Mouse (Mus musculus) ovary, postnatal 10 days (tissue): ENCODE measurements around the gene Bmp3.
A peak's percentile ranks its signal among the peaks of the same experiment; 100 is the strongest.

ENCODE experiments used
- DNase-seq: peaks from one replicate; pipeline ENCODE4 v3.0.0; 2022; ENCODE audit warnings: low spot score

The Bmp3 gene

GRCm38 (mm10) chr5:98854264-98854626 lies at the start of gene Bmp3:
Gene Bmp3 (plus strand): TSS chr5:98854415.
- no peak for DNase-seq

DNA sequence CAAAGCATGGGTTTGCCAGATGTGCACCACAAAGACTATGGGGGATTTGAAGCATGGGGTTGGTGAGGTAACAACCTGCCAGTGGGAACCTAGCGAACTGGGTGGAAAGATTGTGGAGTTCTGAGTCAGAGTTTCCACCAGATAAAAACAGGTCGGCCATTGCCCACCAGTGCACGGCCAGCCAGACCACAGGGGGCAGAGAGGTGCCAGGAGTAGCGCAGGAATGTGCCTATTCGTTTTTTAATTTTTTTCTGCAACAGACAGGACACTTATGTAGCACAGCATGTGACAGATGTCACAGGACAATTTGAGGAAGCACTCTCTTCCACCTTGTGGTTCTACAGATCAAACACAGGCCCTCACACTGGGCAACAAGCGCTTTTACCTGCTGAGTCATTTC lies 49.5 kb upstream of the Bmp3 start:
- DNase-seq = no peak

DNA sequence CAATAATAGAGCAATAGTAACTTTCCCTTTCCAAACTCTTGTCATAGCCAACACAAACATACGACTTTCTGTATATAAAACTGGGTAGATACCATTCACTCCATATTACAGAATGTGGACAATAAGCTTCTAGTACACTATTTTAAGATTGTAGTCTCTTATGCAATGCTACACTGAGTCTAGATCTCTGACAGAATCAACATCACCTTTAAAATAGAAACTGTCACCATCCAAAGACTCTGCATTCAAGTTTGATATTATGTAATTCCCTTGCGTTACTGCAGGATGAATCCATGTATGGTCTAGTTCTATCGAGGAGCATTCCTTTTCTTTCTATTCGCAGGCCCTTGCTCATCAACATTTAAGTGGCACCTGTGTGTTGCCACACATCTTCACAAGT lies 47.7 kb upstream of the Bmp3 start:
- DNase-seq = no peak

GRCm38 (mm10) chr5:98807022-98807421 lies 47.2 kb upstream of the Bmp3 start:
- no peak for DNase-seq

DNA sequence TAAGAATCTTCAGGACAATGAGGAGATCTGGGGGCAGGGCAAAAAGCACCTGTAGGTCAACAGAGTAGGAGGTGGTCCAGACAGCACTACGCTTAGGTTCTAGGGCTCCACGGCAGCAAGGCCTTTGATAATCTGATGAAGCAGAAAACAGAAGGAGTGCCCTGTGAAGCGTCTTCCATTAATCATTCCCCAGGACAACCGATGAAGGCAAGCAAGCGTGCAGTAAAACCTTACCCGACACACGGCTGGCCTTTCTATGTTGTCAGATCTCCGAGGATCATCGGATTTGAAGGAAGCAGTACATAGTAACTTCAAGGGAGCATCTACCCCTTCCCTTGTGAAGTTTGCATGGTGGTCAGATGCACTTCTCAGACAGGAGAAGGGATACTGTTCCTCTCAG lies 46.3 kb upstream of the Bmp3 start:
- no peak for DNase-seq

DNA sequence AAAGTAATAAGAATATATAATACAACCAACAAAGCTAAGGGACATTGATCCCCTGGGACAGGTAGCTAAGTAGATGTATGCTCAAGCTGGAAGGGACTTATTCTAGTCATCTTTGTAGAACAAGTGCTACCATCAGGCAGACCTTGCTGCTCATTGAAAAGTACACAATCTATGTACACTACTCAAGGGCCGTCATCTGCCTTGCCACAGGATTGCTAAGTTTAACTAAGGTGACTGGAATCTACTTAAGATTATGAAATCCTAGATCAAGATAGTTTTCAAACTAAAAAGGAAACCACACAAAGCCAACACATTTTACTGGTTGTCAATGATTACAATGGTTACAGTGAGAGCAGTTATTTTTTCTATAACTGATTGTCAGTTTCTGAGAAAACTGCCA lies 41.8 kb upstream of the Bmp3 start:
- no peak for DNase-seq

DNA sequence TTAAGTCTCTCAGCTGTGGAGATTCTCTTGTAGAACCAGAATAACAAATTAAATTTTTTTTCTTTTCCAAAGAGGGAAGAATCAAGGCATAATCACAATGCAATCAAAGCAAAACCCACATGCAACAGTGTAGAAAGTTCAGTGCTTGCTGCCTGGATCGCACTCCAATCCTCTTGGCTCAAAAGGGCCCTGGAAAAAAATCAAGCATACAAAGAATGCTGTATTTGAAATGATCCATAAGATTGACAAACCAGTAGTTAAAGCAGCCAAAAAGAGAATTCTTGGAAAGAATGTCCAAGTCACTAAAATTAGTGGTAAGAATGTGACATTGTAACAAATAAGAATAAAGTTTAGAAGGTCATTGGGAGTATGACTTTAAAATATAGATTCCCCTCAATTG lies 38.9 kb upstream of the Bmp3 start:
- no peak for DNase-seq

- no peak for DNase-seq
Observed at GRCm38 (mm10) chr5:98833760-98834159, 20.5 kb upstream of the Bmp3 start.

DNA sequence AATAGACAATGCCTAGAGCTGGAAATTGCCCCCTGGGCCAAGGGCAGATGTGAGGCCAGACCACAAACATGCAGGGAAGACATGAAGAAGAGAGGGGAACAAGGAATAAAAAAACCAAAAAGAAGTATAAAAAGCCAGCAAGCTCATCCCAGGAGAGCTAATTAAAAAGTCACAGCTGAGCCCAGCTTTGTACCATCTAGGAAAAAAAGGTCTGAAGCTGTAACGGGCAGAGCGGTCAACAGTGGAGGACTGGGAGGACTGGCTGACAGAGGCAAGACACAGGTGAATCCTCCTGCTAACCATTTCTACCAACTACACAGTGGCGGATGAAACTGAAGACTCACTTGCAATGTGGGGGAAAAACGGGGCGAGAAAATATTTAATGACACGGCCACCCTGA lies 19.9 kb upstream of the Bmp3 start:
- no peak for DNase-seq

DNA sequence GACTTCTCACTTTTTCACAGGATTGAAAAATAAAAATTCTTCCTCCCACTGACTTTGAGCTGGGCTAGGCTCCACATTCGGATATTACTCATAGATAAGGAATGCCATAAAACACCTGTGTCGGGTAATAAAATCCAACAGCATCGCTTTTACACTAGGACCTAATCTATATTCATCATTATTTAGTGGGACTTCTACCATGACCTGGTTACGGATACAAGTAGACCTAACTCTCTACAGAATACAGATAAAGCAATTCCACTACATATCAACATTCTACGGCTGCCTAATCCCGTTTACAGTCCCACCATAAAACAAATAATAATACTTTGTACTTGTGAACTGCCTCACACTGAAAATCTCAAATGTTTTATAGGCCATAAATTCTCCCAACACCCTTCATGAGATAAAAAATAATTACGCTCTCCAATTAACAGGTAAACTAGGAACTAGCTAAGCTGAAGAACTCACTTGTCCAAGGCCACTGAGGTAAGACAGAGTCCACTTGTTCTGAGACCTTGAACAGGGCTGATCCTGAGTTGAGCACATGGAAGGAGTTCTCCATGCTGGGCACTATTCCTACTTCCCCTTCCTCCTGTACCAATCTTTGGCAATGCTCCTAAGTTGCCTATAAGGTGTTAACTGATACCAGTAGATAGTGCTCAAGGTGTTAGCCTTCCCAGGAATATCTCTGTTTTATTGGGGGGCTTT lies 11.5 kb upstream of the Bmp3 start:
- DNase-seq = no peak

DNA sequence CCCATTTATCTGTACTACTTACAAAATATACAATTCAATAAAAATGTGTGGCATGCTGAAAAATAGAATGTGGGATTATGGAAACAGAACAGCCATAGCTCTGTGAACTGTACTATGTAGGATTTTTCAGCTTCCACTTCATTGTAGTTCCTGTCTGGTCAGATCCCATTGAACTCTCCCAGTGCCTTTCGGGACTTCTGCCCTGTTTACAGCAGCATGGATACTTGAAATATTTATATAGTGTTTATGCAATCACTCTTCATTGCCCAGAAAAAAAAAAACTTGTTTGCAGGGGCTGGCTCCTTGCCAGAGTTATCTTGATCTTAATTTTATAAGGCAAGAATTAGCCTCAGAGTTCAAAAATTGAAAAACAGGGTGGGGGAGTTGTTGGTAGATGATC lies 9.6 kb upstream of the Bmp3 start:
- DNase-seq = no peak

DNA sequence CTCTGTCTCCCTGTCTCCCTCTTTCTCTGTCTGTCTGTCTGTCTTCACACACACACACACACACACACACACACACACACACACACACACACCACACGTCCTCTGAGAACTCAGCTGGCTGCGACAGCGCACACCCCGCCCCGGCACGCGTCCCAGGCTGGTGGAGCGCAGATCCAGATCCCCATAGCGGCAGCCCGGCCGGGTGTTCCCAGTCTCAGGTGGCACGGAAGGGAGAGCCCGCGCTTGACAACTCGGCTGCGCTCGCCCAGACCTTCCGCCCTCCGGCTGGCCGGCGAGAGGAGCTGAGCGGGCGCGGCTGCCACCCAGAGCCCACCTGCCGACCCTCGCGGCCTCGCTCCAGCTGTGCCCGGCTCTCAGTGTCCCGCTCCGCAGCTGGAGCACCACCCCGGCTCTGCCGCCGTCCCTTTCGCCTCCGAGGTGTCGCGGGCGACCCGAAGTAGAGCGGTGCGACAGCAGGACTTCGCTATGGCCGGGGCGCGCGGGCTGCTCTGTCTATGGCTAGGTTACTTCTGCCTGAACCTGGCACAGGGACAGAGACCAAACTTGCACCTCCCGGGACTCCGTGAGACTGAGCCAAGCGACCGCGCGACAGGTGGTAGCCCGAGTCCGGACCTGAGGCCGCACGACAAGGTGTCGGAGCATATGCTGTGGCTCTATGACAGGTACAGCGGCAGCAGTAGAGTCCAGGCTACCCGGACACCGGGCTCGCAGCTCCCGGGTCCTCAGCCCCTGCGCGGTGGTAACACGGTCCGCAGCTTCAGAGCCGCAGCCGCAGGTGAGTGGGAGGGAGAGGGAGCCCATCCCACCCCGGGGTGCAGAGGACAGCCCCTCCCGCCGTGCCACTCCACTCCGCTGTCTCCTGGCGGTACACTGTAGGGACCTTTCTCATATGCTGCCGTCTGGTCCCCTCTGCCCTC lies 681 bp downstream of the Bmp3 start:
- peak; percentile 12 for DNase-seq

GRCm38 (mm10) chr5:98855741-98856140 lies 1.5 kb downstream of the Bmp3 start:
- no peak for DNase-seq

DNA sequence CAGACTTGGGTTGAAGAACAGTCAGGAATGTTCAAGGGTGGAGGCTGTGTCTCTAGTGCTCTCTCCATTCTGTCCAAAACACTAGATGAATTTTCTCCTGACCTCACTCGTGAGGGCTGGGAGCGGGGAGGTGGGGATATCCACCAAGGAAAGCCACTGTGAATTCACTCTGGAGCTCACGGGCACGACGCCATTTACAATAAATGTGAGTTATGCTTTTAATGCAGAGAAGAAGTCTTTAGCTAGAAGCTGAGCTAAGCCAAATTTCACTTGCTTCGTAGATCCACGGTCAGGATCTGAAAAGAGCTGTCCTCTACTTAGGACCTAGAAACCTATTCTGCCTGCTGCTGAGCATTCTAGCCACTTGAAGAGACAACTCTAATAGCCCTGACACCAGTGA lies 2.1 kb downstream of the Bmp3 start:
- no peak for DNase-seq

GRCm38 (mm10) chr5:98863891-98864290 lies 9.7 kb downstream of the Bmp3 start:
- DNase-seq = no peak

GRCm38 (mm10) chr5:98865146-98865545 lies 10.9 kb downstream of the Bmp3 start:
- DNase-seq = no peak

GRCm38 (mm10) chr5:98876056-98876455 lies 21.8 kb downstream of the Bmp3 start:
- no peak for DNase-seq

DNA sequence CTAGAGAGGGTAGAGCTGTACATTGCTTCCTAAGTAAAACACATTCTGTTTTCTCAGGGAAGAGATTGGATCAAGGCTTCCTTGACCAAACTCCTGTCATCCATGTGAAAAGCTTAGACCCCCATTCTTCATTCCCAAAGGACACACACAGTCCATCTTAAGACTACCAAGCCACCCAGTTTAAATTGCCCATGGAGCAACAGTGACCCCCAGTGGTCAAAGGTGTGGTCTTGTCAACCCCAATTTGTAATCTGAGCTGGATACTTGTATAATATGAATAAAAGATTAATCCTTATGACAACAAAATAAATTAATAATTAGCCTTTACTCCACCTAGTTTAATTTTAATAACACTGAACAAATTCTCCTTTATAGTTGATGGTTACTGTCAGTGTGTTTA lies 24.7 kb downstream of the Bmp3 start:
- no peak for DNase-seq

DNA sequence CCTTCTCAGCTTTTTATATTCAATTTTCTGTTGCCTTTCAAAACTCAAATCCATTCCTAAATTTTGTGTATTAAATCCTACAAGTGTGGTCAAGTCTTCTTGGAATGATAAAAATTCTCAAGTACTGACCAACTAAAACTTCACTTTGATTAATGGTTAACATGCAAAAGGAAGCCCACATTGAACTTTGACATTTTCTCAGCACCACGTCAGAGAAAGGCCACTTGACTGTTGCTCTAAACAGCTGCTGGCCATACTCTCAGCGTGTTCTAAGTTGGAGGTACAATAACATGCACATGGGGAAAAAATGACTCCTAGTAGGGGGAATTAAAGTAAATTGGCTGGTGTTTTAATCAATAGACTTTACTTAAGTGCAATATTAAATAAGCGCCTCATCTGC lies 27.9 kb downstream of the Bmp3 start:
- no peak for DNase-seq

DNA sequence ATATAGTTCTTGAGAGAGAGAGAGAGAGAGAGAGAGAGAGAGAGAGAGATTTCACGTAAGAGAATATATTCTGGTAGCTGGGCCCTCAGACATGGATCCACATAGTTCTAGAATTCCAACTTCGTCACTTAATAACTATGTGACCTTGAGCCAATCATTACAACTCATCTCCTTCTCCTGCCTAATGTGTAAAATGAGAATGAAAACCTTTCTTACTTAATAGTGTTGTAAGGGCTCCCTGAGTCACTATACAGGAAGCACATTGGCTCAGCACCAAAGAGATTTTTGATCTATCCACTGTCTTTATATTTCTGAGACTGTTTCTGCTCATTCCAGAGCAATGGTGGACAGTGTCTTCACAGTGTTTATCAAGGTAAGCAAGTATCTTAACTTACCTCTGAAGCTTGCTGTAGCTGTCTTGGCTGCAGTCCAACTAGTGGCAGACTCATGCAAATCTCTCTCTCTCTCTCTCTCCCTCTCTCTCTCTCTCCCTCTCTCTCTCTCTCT lies 36.4 kb downstream of the Bmp3 start:
- no peak for DNase-seq

- DNase-seq = no peak
Observed at GRCm38 (mm10) chr5:98894281-98894680, 40.1 kb downstream of the Bmp3 start.

DNA sequence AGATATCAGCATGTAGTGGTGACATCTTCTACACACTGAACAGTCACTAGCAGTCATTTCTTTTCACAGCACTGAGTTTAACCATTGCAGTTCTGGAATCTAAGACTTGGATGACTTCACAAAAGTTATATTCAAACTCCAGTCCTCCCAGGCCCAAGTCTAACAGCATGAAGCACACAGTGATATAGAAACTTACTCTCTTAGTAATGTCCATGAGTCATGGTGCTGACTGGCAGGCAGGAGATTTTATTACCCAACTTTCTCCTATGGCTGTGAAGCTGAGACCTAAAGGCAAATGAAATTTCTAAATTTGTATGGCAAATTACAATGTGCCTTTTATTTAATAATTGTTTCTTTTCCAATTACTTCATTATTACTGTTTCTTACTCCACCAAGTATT lies 43.7 kb downstream of the Bmp3 start:
- no peak for DNase-seq

DNA sequence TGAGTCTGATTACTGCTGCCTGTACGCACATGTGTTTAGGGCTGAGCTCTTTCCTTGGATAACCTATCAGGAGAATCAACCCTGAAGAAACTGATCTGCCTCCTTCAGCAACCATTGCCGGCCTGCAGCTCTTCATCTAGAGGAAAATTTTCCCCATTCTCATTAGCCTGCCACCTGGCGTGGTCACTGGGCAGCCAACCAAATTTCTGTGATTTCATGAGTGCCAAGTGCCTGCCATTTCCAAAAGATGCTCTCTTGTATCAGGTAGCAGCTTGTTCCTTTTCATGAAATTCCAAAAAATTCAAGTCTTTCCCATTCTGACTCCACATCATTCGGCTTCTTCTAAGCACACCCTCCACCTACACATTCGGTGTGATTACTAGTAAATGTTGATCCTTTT lies 46.7 kb downstream of the Bmp3 start:
- DNase-seq = no peak
